21 mouse cellular contexts compared by ENCODE assay signal in genomic region chr7:117451212-117451611, GRCm38 (mm10).
DNase-seq lines count a peak whose midpoint lies in the region; ATAC-seq and TF ChIP-seq lines count a peak whose summit lies in the region.
"Had no signal": no experiment of that assay in that cellular context is flagged by ENCODE, and none has a peak within 500 bp of the region (broad histone marks: within the 10 kb centered on the region; RNA-seq: fewer than 3 reads in every experiment).

No protein-coding gene starts in this region.

- no peaks in the 10 kb centered on the region for H3K9me3 ChIP-seq in embryonic facial prominence, embryonic 11.5 days (replicated peaks; ENCODE audit: control insufficient read depth, low read length)
- H3K9me3 ChIP-seq in embryonic facial prominence, embryonic 10.5 days, result no peaks in the 10 kb centered on the region; the same call in 1 of the 2 replicates
- H3K9me3 ChIP-seq in heart, embryonic 14.5 days (ENCODE audit: control insufficient read depth, low read length), result no peaks in the 10 kb centered on the region
- H3K9me3 ChIP-seq in stomach, embryonic 14.5 days (ENCODE audit: control insufficient read depth, low read depth, low read length), result no peaks in the 10 kb centered on the region
- H3K9me3 ChIP-seq in stomach, postnatal 0 days (ENCODE audit: control insufficient read depth, low read length), result no peaks in the 10 kb centered on the region
- H3K9me3 ChIP-seq: embryonic facial prominence, embryonic 12.5 days; forebrain, embryonic 13.5 days; hindbrain, embryonic 10.5 days; midbrain, embryonic 15.5 days; neural tube, embryonic 12.5 days had no signal

- no peaks in the 10 kb centered on the region; the same call in 1 of the 2 replicates for H3K36me3 ChIP-seq in embryonic facial prominence, embryonic 11.5 days (replicated peaks; ENCODE audit: control insufficient read depth, insufficient read depth, low read depth, low read length)
- no peaks in the 10 kb centered on the region for H3K36me3 ChIP-seq in embryonic facial prominence, embryonic 10.5 days (replicated peaks)
- H3K36me3 ChIP-seq in heart, embryonic 14.5 days (ENCODE audit: control insufficient read depth, insufficient read depth, low read length), result no peaks in the 10 kb centered on the region
- no peaks in the 10 kb centered on the region for H3K36me3 ChIP-seq in stomach, embryonic 14.5 days (ENCODE audit: control insufficient read depth, insufficient read depth, low read length)
- no peaks in the 10 kb centered on the region for H3K36me3 ChIP-seq in stomach, postnatal 0 days (ENCODE audit: control insufficient read depth, insufficient read depth, low read length)
- H3K36me3 ChIP-seq: embryonic facial prominence, embryonic 12.5 days; midbrain, embryonic 15.5 days; neural tube, embryonic 12.5 days had no signal

- no peaks in the 10 kb centered on the region for H3K27me3 ChIP-seq in embryonic facial prominence, embryonic 11.5 days (ENCODE audit: control insufficient read depth, insufficient read depth, low read length)
- H3K27me3 ChIP-seq in embryonic facial prominence, embryonic 10.5 days (replicated peaks; ENCODE audit: low read depth, poor library complexity, severe bottlenecking), result no peaks in the 10 kb centered on the region
- no peaks in the 10 kb centered on the region for H3K27me3 ChIP-seq in heart, embryonic 14.5 days (ENCODE audit: control insufficient read depth, insufficient read depth, low read length)
- H3K27me3 ChIP-seq in stomach, embryonic 14.5 days (ENCODE audit: control insufficient read depth, insufficient read depth, low read length), result no peaks in the 10 kb centered on the region
- H3K27me3 ChIP-seq in stomach, postnatal 0 days (ENCODE audit: control insufficient read depth, insufficient read depth, low read length), result no peaks in the 10 kb centered on the region
- H3K27me3 ChIP-seq: embryonic facial prominence, embryonic 12.5 days; forebrain, embryonic 13.5 days; midbrain, embryonic 15.5 days; neural tube, embryonic 12.5 days had no signal

- no peak overlapping the region for H3K4me3 ChIP-seq in embryonic facial prominence, embryonic 11.5 days (ENCODE audit: low read depth, low read length)
- no peak overlapping the region for H3K4me3 ChIP-seq in embryonic facial prominence, embryonic 10.5 days
- H3K4me3 ChIP-seq in heart, embryonic 14.5 days (ENCODE audit: control insufficient read depth in 1 of 2, insufficient read depth in 1 of 2, low read depth in 1 of 2, low read length in 2 of 2), result no peak overlapping the region
- H3K4me3 ChIP-seq in stomach, embryonic 14.5 days (ENCODE audit: low read depth, low read length), result no peak overlapping the region
- H3K4me3 ChIP-seq in stomach, postnatal 0 days (ENCODE audit: low read depth, low read length), result no peak overlapping the region
- H3K4me3 ChIP-seq: embryonic facial prominence, embryonic 12.5 days; erythroblast, embryonic 14.5 days; forebrain, embryonic 13.5 days; gastrocnemius, adult 2 months; hindbrain, embryonic 10.5 days; left cerebral cortex, adult 2 months; midbrain, embryonic 15.5 days; neural tube, embryonic 12.5 days had no signal

- no peak for TF ChIP-seq EP300 in stomach, postnatal 0 days (optimal IDR thresholded peaks at IDR 0.05)

- no peak overlapping the region for H3K27ac ChIP-seq in embryonic facial prominence, embryonic 11.5 days (replicated peaks; ENCODE audit: low read depth, low read length)
- no peak overlapping the region for H3K27ac ChIP-seq in embryonic facial prominence, embryonic 10.5 days (replicated peaks)
- H3K27ac ChIP-seq in heart, embryonic 14.5 days (replicated peaks in 1 of 2; ENCODE audit: control insufficient read depth in 1 of 2, insufficient read depth in 1 of 2, low read depth in 2 of 2, low read length in 2 of 2), result peak overlapping the region; percentile 63 to 71; a peak in 2 of 4 replicates
- no peak overlapping the region for H3K27ac ChIP-seq in stomach, embryonic 14.5 days (ENCODE audit: low read length)
- no peak overlapping the region for H3K27ac ChIP-seq in stomach, postnatal 0 days (replicated peaks)
- H3K27ac ChIP-seq: embryonic facial prominence, embryonic 12.5 days; forebrain, embryonic 13.5 days; gastrocnemius, adult 2 months; hindbrain, embryonic 10.5 days; left cerebral cortex, adult 2 months; macrophage; midbrain, embryonic 15.5 days; neural tube, embryonic 12.5 days had no signal

- H3K4me1 ChIP-seq in embryonic facial prominence, embryonic 11.5 days (ENCODE audit: control insufficient read depth, insufficient read depth, low read length), result no peaks in the 10 kb centered on the region
- H3K4me1 ChIP-seq in embryonic facial prominence, embryonic 10.5 days, result peaks cover 10% of the 10 kb centered on the region
- H3K4me1 ChIP-seq in heart, embryonic 14.5 days (ENCODE audit: control insufficient read depth in 2 of 2, insufficient read depth in 2 of 2, low read length in 2 of 2), result peaks cover 10 to 25% of the 10 kb centered on the region in 2 experiments
- peaks cover 18% of the 10 kb centered on the region for H3K4me1 ChIP-seq in stomach, embryonic 14.5 days (ENCODE audit: control insufficient read depth, insufficient read depth, low read length)
- no peaks in the 10 kb centered on the region for H3K4me1 ChIP-seq in stomach, postnatal 0 days (replicated peaks; ENCODE audit: control insufficient read depth, insufficient read depth)
- H3K4me1 ChIP-seq: embryonic facial prominence, embryonic 12.5 days; midbrain, embryonic 15.5 days; neural tube, embryonic 12.5 days had no signal

- TF ChIP-seq CTCF in stomach, postnatal 0 days (IDR thresholded peaks at IDR 0.05; ENCODE audit: low read depth), result no peak

- DNase-seq in embryonic facial prominence, embryonic 11.5 days (ENCODE audit: low spot score), result peak; percentile 9
- DNase-seq in embryonic facial prominence, embryonic 10.5 days (ENCODE audit: low spot score), result no peak
- no peak for DNase-seq in heart, adult 11 months
- DNase-seq in stomach, postnatal 0 days (ENCODE audit: low spot score), result no peak
- DNase-seq in gastrocnemius, postnatal 25 days, result no peak
- DNase-seq in cerebellum, postnatal 10 days, result no peak
- DNase-seq: adrenal gland, postnatal 25 days; cerebellum, adult 8-10 months; gastrocnemius, adult 2 months; kidney, adult 8-10 months; kidney, postnatal 10 days had no signal

- no peak overlapping the region for H3K4me2 ChIP-seq in embryonic facial prominence, embryonic 11.5 days (ENCODE audit: low read depth, low read length)
- H3K4me2 ChIP-seq in heart, embryonic 14.5 days (ENCODE audit: low read length), result peak overlapping the region; percentile 12; the same call in 1 of the 2 replicates
- H3K4me2 ChIP-seq in stomach, embryonic 14.5 days (replicated peaks; ENCODE audit: low read depth, low read length), result no peak overlapping the region
- H3K4me2 ChIP-seq in stomach, postnatal 0 days (replicated peaks; ENCODE audit: low read depth), result no peak overlapping the region
- H3K4me2 ChIP-seq: embryonic facial prominence, embryonic 12.5 days; forebrain, embryonic 13.5 days; midbrain, embryonic 15.5 days; neural tube, embryonic 12.5 days had no signal

- H3K9ac ChIP-seq in embryonic facial prominence, embryonic 11.5 days (replicated peaks; ENCODE audit: low read length), result no peak overlapping the region
- no peak overlapping the region for H3K9ac ChIP-seq in heart, embryonic 14.5 days (ENCODE audit: low read length)
- H3K9ac ChIP-seq in stomach, embryonic 14.5 days (replicated peaks; ENCODE audit: low read depth, low read length), result no peak overlapping the region
- no peak overlapping the region for H3K9ac ChIP-seq in stomach, postnatal 0 days (ENCODE audit: low read length)
- H3K9ac ChIP-seq: embryonic facial prominence, embryonic 12.5 days; forebrain, embryonic 13.5 days; midbrain, embryonic 15.5 days; neural tube, embryonic 12.5 days had no signal

- no peak for ATAC-seq in embryonic facial prominence, embryonic 11.5 days (replicated peaks; ENCODE audit: insufficient number of reproducible peaks, low FRiP score, low TSS enrichment, low read depth)
- no peak for ATAC-seq in heart, embryonic 14.5 days (ENCODE audit: insufficient number of reproducible peaks, insufficient read depth, low FRiP score, low read depth)
- peak; percentile 42; the same call in 1 of the 2 replicates for ATAC-seq in stomach, embryonic 14.5 days (ENCODE audit: insufficient number of reproducible peaks, insufficient read depth, low FRiP score, low read depth)
- ATAC-seq in stomach, postnatal 0 days (ENCODE audit: low FRiP score, low TSS enrichment), result no peak
- ATAC-seq: forebrain, embryonic 13.5 days; midbrain, embryonic 15.5 days had no signal

Comparison
In these comparisons a context has a peak if more than half of its experiments do, and no peak if none do; other contexts are left out.
1. H3K27ac ChIP-seq: peak in heart, embryonic 14.5 days (2 of 2); none in embryonic facial prominence, embryonic 11.5 days (single experiment), embryonic facial prominence, embryonic 10.5 days (single experiment), stomach, embryonic 14.5 days (single experiment) and stomach, postnatal 0 days (single experiment).